Mouse (Mus musculus) kidney, postnatal 36 days (tissue): ENCODE measurements around the gene Gm3149.
"Not testable (repeated sequence)": the region's sequence is repeated elsewhere in the genome, so short reads cannot be mapped to it uniquely, and the experiment has no call there.

Experiments
- DNase-seq, 2 experiments: peaks; one replicate each; pipeline ENCODE4 v3.0.0; 2021 to 2022; ENCODE audit warnings: mixed read lengths in 2 of 2

Gm3149 gene

DNA sequence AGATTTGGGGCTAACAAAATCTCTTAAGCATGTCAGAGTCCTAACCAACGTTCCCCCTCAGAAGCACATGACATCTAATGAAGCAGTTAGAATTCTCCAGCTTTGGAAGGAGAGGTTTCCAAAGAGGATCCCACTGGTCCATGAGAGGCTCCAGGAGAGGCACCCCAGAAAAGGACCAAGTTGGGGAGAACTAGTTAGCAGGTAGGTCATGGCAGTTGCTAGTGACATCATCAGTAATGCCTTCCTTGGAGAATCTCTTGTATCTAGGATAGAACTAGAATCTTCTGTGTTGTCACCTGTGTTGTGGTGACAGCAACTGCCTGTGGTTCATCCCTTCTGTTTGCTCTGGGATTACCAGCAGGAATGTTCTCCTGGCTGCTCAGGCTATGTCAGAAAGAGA, at the start of gene Gm3149:
Gene Gm3149 (plus strand): TSS at position 301 of the 400 bp plus-strand sequence.
- not testable (repeated sequence) for DNase-seq

DNA sequence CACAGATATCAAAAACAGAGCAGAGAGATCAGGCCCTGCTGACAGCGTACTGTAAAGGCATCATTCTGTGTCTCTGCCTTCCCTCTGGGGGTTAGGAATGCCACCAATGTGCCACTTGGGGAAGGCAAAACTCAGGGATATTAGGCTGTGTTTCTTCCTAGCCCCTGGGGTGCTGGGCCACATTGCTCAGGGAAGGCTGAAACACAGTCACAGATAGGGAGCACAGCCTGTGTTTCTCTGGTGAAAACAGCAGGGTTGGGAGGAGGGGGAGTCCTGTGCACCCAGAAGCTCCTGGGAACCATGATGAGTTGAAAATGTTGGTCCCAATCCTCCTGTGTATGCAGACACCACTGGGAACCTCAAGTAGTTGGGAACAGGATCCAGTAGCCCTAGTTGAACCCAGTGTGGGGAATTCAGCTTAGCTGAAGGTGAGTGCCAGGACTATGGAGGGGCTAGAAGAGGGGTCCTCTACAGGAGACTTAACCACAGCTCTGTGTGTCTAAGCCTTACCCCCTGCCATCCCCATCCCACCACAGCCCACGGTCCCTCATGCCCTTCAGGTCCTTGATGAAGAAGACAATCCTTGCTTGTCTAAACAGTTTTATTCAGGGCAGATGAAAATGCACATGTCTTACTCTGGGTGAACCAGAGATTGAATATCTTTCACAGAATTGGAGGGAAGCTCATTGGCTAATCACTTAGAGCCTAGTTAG, 47.7 kb upstream of the Gm3149 start:
- not testable (repeated sequence) for DNase-seq

DNA sequence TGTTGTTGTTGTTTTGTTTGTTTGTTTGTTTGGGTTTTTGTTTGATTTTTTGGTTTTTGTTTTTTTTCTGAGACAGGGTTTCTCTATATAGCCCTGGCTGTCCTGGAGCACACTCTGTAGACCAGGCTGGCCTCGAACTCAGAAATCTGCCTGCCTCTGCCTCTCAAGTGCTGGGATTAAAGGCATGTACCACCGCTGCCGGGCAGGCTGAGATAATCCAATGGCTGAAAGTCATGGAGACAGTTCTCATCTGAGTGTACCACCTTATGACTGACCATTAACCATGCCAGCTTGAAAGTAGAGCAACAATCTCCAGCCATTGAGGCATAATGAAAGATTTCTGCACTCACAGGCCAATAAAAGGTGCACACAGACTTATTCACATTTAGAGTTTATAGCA, 37.3 kb upstream of the Gm3149 start:
- DNase-seq = not testable (repeated sequence)

DNA sequence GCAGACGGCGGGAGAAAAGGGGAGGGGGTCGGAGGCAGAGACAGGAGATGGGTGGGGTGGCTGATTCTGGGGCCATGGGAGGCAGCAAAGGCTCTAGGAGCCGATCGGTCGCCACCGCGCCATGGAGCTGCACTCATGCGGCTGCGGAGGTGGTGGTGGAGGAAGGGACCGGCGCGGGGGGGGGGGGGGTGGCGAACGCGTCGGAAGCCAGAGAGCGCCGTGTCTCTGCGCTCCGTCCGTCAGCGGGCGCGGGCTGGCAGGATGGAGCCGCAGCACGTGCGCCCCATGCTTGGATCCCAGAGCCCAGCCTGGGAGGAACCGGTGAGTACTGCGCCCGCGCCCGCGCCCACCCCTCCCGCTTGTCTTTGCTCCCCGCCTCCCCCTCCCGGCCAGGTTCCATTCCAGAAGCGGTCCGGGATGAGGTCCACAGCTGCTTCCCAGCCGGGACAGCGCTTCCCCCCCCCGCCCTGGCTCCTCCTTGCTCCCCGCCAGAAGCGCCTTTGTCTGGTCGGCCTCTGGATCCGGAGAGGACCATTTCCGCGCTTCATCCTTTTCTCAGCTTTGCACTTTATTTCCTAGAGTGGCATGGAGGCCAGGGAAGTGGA, 17.5 kb downstream of the Gm3149 start, which contains the start of gene 2610042L04Rik:
Gene 2610042L04Rik (plus strand): TSS at position 288 of the 605 bp plus-strand sequence.
- not testable (repeated sequence) for DNase-seq

DNA sequence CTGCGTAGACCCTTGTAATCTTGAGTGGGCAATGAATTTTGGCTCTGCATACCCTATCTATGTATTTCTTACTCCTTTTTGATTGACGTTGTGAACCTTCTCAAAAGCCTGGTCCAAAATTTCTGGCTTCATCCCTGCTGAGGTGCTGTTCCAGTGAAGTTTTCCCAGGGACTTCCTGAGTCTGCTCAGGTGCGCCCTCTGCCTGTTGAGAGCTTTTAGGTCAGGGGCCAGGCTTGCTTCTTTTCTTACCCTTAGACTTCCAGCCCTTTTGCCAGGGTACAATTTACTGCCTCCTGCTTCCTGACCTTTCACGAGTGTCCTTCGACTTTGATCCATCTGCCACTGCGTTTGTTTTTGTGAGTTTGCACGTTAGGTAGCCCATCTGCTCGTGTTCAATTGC, 18.4 kb downstream of the Gm3149 start:
- DNase-seq = not testable (repeated sequence)

DNA sequence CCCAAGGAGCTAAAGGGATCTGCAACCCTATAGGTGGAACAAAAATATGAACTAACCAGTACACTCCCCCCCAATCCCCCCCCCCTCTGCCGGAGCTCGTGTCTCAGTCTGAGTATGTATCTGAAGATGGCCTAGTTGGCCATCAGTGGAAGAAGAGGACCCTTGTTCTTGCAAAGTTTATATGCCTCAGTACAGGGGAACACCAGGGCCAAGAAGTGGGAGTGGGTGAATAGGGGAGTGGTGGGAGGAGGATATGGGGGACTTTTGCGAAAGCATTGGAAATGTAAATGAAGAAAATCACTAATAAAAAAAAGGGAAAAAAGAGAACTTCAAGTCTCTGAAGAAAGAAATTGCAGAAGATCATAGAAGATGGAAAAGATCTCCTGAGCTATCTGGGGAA, 51.9 kb downstream of the Gm3149 start:
- DNase-seq = not testable (repeated sequence)

DNA sequence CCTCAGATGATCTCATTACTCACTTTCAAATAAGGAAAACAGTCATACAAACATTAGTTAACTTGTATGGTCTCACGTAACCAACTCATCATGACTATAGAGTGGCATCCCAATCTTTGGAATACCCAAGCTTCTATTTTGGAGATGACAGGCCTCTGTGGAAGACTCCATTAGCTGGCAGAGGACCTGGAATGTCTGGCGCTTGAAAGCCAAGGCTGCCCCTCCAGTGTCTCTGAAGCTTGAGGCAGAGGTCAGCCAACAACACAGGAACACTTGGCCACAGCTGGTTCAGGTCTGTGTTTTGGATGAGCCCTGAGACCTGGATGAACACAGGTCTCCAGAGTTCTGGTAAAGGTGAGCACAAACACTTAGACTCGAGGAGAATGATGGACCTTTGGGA, 52.6 kb downstream of the Gm3149 start:
- not testable (repeated sequence) for DNase-seq
